8 mouse cellular contexts compared by ENCODE assay signal in genomic region chr17:27564391-27565162, GRCm38 (mm10). TPM values are rescaled to one million over a fixed set of nuclear protein-coding genes. Genes with fewer than 3 reads are reported as not detected.
DNase-seq lines count a peak whose midpoint lies in the region; ATAC-seq and TF ChIP-seq lines count a peak whose summit lies in the region.

No protein-coding gene starts in this region.

- intact Hi-C loops in left cerebral cortex, postnatal 36 days (cut with DNase I), result loop anchor here (2.0 kb wide), 2 partner anchors 58 to 70 kb away; partner anchors contain the start of genes Nudt3 and RPS10-NUDT3

- 0 out of 2 replicates have a peak, but pooled peaks cover 3% of the 10 kb centered on the region for H3K36me3 ChIP-seq in lung, embryonic 16.5 days (ENCODE audit: control insufficient read depth, insufficient read depth, low read length)
- no peaks in the 10 kb centered on the region for H3K36me3 ChIP-seq in heart, embryonic 16.5 days (ENCODE audit: control insufficient read depth, insufficient read depth)
- H3K36me3 ChIP-seq in liver, embryonic 12.5 days, result peaks cover 34% of the 10 kb centered on the region
- peaks cover 7% of the 10 kb centered on the region for H3K36me3 ChIP-seq in splenic B cell, adult 2 months (ENCODE audit: control insufficient read depth, insufficient read depth, low read length, poor library complexity, severe bottlenecking)

- no peaks in the 10 kb centered on the region for H3K9me3 ChIP-seq in lung, embryonic 16.5 days (ENCODE audit: control insufficient read depth, low read length)
- no peaks in the 10 kb centered on the region for H3K9me3 ChIP-seq in heart, embryonic 16.5 days (replicated peaks; ENCODE audit: control insufficient read depth, low read length)
- no peaks in the 10 kb centered on the region for H3K9me3 ChIP-seq in liver, embryonic 12.5 days (replicated peaks)

- peak overlapping the region; percentile 74 for H3K4me3 ChIP-seq in lung, embryonic 16.5 days (ENCODE audit: low read length)
- H3K4me3 ChIP-seq in heart, embryonic 16.5 days (ENCODE audit: low read length), result peak overlapping the region; percentile 82
- peak overlapping the region; percentile 72 for H3K4me3 ChIP-seq in liver, embryonic 12.5 days

- 14% methylated on average over 20 of the region's 20 CpGs for WGBS in lung, embryonic 16.5 days
- WGBS in heart, embryonic 16.5 days, result 17% methylated on average over 20 of the region's 20 CpGs
- WGBS in liver, embryonic 12.5 days (ENCODE audit: insufficient replicate concordance), result 7% methylated on average over 20 of the region's 20 CpGs

- H3K4me1 ChIP-seq in lung, embryonic 16.5 days (replicated peaks; ENCODE audit: control insufficient read depth, insufficient read depth, low read length), result peaks cover 14% of the 10 kb centered on the region
- H3K4me1 ChIP-seq in heart, embryonic 16.5 days (ENCODE audit: control insufficient read depth, insufficient read depth, low read length), result peaks cover 21% of the 10 kb centered on the region
- peaks cover 68% of the 10 kb centered on the region for H3K4me1 ChIP-seq in liver, embryonic 12.5 days

- no peaks in the 10 kb centered on the region for H3K27me3 ChIP-seq in lung, embryonic 16.5 days (ENCODE audit: control insufficient read depth, insufficient read depth, low read depth, low read length)
- no peaks in the 10 kb centered on the region for H3K27me3 ChIP-seq in heart, embryonic 16.5 days (ENCODE audit: control insufficient read depth, insufficient read depth, low read length)
- peaks cover 7% of the 10 kb centered on the region; the same call in 1 of the 2 replicates for H3K27me3 ChIP-seq in liver, embryonic 12.5 days (replicated peaks)
- no peaks in the 10 kb centered on the region for H3K27me3 ChIP-seq in splenic B cell, adult 2 months (ENCODE audit: control insufficient read depth, insufficient read depth, low read length, poor library complexity, severe bottlenecking)

- H3K27ac ChIP-seq in lung, embryonic 16.5 days (ENCODE audit: low read length), result no peak overlapping the region
- peak overlapping the region; percentile 57 for H3K27ac ChIP-seq in heart, embryonic 16.5 days (ENCODE audit: low read length)
- peak overlapping the region; percentile 80 for H3K27ac ChIP-seq in liver, embryonic 12.5 days

- 0 out of 2 replicates have a peak, but pooled peaks have one; percentile 18 for TF ChIP-seq CTCF in brain, embryonic 14.5 days (IDR thresholded peaks at IDR 0.05; ENCODE audit: borderline replicate concordance, extremely low read depth, insufficient read depth, insufficient read length)

- DNase-seq in lung, postnatal 25 days (ENCODE audit: low spot score), result no peak
- no peak for DNase-seq in brain, embryonic 14.5 days (ENCODE audit: low read depth)
- DNase-seq in splenic B cell, adult 2 months (ENCODE audit: low read depth, low spot score), result peak; percentile 54
- no peak for DNase-seq in left cerebral cortex, postnatal 36 days (ENCODE audit: low spot score in 2 of 2)
- no peak for DNase-seq in frontal cortex, postnatal 25 days (ENCODE audit: low spot score in 2 of 2)

- peak overlapping the region; percentile 97 for H3K4me2 ChIP-seq in lung, embryonic 16.5 days (ENCODE audit: low read depth, low read length)
- peak overlapping the region; percentile 96 for H3K4me2 ChIP-seq in heart, embryonic 16.5 days (ENCODE audit: low read depth, low read length)
- H3K4me2 ChIP-seq in liver, embryonic 12.5 days, result peak overlapping the region; percentile 99

- H3K9ac ChIP-seq in lung, embryonic 16.5 days (ENCODE audit: low read length), result peak overlapping the region; percentile 79; the same call in 1 of the 2 replicates
- H3K9ac ChIP-seq in heart, embryonic 16.5 days (ENCODE audit: low read length), result peak overlapping the region; percentile 83
- peak overlapping the region; percentile 79 for H3K9ac ChIP-seq in liver, embryonic 12.5 days

- TF ChIP-seq POLR2A in brain, embryonic 14.5 days (IDR thresholded peaks at IDR 0.05; ENCODE audit: borderline replicate concordance, extremely low read depth, insufficient read depth, insufficient read length, poor library complexity, severe bottlenecking), result no peak

- ATAC-seq in lung, embryonic 16.5 days (ENCODE audit: low read depth), result no peak
- ATAC-seq in heart, embryonic 16.5 days (replicated peaks; ENCODE audit: extremely low read depth, insufficient read depth, low FRiP score), result no peak
- ATAC-seq in liver, embryonic 12.5 days, result peak; percentile 13

RNA-seq across cellular contexts. Expression of gene AI413582, which starts 1.0 kb away (rescaled TPM):
- polyA plus RNA-seq in lung, embryonic 16.5 days (2015; fragmentation: Nextera tagmentation; extraction: Ambion mirVana), result 17.6 and 19.1 TPM in 2 replicates
- 35.8 and 53.5 TPM in 2 replicates for polyA plus RNA-seq in brain, embryonic 14.5 days (2012; rRNA removed)
- polyA plus RNA-seq in heart, embryonic 16.5 days (2015; fragmentation: Nextera tagmentation; extraction: Ambion mirVana), result 22.2 and 22.6 TPM in 2 replicates
- 14.1 and 16.8 TPM in 2 replicates for polyA plus RNA-seq in liver, embryonic 12.5 days (2016; fragmentation: Nextera tagmentation; extraction: Ambion mirVana)
- total RNA-seq in left cerebral cortex, postnatal 36 days (2021), result 10 to 100 TPM; 85.5 to 94.2 TPM

RNA-seq across cellular contexts. Expression of gene Hmga1, which starts 8.3 kb away (rescaled TPM):
- polyA plus RNA-seq in lung, embryonic 16.5 days (2015; fragmentation: Nextera tagmentation; extraction: Ambion mirVana), result 195 and 215 TPM in 2 replicates
- 120 and 130 TPM in 2 replicates for polyA plus RNA-seq in brain, embryonic 14.5 days (2012; rRNA removed)
- 135 and 186 TPM in 2 replicates for polyA plus RNA-seq in heart, embryonic 16.5 days (2015; fragmentation: Nextera tagmentation; extraction: Ambion mirVana)
- polyA plus RNA-seq in liver, embryonic 12.5 days (2016; fragmentation: Nextera tagmentation; extraction: Ambion mirVana), result 295 and 306 TPM in 2 replicates
- 10 to 100 TPM; 55.3 to 58.7 TPM for total RNA-seq in left cerebral cortex, postnatal 36 days (2021)

RNA-seq across cellular contexts. Expression of gene Grm4, which starts 43.4 kb away (rescaled TPM):
- polyA plus RNA-seq in lung, embryonic 16.5 days (2015; fragmentation: Nextera tagmentation; extraction: Ambion mirVana), result 0.13 and 0.24 TPM in 2 replicates
- 16.3 and 28.0 TPM in 2 replicates for polyA plus RNA-seq in brain, embryonic 14.5 days (2012; rRNA removed)
- 0.25 and 0.30 TPM in 2 replicates for polyA plus RNA-seq in heart, embryonic 16.5 days (2015; fragmentation: Nextera tagmentation; extraction: Ambion mirVana)
- 0.05 TPM in 1 of 2 replicates, not detected in the other for polyA plus RNA-seq in liver, embryonic 12.5 days (2016; fragmentation: Nextera tagmentation; extraction: Ambion mirVana)
- 10 to 100 TPM; 23.0 to 27.0 TPM for total RNA-seq in left cerebral cortex, postnatal 36 days (2021)

RNA-seq across cellular contexts. Expression of gene Nudt3, which starts 58.7 kb away (rescaled TPM):
- 73.6 and 75.8 TPM in 2 replicates for polyA plus RNA-seq in lung, embryonic 16.5 days (2015; fragmentation: Nextera tagmentation; extraction: Ambion mirVana)
- polyA plus RNA-seq in brain, embryonic 14.5 days (2012; rRNA removed), result 263 and 287 TPM in 2 replicates
- 162 and 176 TPM in 2 replicates for polyA plus RNA-seq in heart, embryonic 16.5 days (2015; fragmentation: Nextera tagmentation; extraction: Ambion mirVana)
- polyA plus RNA-seq in liver, embryonic 12.5 days (2016; fragmentation: Nextera tagmentation; extraction: Ambion mirVana), result 51.2 and 53.9 TPM in 2 replicates
- total RNA-seq in left cerebral cortex, postnatal 36 days (2021), result 100 to 1,000 TPM; 511 to 604 TPM

Comparison
In these comparisons a context has a peak if more than half of its experiments do, and no peak if none do; other contexts are left out.
1. RNA of gene Grm4, which starts 43.4 kb away (polyA plus RNA-seq): 16.3 to 28.0 TPM in brain, embryonic 14.5 days; 0.25 to 0.30 TPM in heart, embryonic 16.5 days, 0.13 to 0.24 TPM in lung, embryonic 16.5 days and 0.05 TPM in liver, embryonic 12.5 days; every median in the first group is over 10 times any median in the second.
2. Peak in every context shown above with its lines, with median percentiles within 50 percentile points of each other: H3K4me2 ChIP-seq, H3K4me3 ChIP-seq and H3K9ac ChIP-seq.